Mouse (Mus musculus) urinary bladder, postnatal 10 days (tissue): ENCODE data around the gene Gstm5.
"Not testable (repeated sequence)": the region's sequence is repeated elsewhere in the genome, so short reads cannot be mapped to it uniquely, and the experiment has no call there.

Experiments used
- DNase-seq: peaks from one replicate; pipeline ENCODE4 v3.0.0; 2022; ENCODE audit warnings: low spot score

Gstm5 gene

DNA sequence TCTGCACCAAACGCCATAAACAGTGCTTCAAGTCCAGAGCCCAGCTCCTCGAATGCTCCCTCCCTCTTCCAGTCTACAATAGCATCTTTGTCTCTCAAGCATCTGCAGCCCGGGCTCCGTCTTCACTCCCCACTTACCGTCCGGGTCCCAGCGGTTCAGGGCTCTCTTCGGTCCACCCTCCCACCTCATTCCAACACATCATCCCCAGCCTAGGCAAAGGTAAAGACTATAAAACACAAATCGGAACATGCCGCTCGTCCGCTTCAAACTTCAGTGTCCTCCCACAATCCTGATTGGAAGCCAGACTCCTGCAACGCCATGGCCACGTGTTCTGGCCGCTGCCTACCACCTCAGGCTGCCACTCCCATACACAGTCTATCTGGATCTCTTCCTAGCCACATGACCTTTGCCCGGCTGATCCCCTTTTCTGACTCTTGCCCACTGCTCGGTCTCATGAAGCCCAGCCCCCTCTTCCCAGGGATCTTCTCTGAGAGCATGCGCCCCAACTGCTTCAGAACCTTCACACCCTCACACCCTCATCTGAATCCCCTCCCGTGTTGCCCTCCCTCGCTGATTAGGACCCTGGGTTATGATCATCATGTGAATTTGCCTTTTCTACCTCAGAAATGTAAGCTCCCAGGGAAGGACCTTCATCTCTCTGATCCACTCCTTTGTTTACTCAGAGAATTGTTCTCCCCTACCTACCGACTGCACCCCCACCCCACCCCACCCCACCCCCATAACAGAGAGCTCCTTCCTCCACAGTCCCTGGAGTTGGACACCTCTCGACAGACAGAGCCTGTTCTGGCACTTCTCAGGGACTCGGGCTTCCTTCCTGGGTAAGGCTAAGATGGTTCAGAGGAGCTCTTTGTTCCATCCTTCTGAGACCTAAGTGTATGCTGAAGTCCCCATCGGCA, 22.0 kb upstream of the Gstm5 start:
- no peak for DNase-seq

DNA sequence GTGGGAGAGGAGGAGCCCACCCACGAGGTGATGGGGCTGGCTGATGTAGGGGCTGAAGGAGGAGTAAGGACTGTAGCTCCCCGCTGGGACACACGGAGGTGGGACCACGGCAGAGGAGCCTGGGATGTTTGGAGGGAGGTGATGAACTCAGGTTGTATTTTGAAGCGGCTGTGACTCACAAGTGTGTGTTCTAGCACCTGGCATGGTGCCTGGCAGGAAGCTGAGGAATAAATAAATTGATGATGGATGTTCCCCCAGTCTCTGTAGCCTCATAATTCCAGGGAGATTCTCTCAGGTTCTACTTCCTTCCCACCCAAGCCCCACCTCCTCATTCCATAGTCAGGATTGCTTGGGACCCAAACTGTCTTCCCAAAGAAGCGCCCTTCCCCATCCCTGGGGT, 20.4 kb upstream of the Gstm5 start:
- DNase-seq, result no peak

GRCm38 (mm10) chr3:107877005-107877404, 18.6 kb upstream of the Gstm5 start, which contains the start of gene Eps8l3:
Gene Eps8l3 (plus strand): TSS chr3:107877229.
- DNase-seq, result no peak

DNA sequence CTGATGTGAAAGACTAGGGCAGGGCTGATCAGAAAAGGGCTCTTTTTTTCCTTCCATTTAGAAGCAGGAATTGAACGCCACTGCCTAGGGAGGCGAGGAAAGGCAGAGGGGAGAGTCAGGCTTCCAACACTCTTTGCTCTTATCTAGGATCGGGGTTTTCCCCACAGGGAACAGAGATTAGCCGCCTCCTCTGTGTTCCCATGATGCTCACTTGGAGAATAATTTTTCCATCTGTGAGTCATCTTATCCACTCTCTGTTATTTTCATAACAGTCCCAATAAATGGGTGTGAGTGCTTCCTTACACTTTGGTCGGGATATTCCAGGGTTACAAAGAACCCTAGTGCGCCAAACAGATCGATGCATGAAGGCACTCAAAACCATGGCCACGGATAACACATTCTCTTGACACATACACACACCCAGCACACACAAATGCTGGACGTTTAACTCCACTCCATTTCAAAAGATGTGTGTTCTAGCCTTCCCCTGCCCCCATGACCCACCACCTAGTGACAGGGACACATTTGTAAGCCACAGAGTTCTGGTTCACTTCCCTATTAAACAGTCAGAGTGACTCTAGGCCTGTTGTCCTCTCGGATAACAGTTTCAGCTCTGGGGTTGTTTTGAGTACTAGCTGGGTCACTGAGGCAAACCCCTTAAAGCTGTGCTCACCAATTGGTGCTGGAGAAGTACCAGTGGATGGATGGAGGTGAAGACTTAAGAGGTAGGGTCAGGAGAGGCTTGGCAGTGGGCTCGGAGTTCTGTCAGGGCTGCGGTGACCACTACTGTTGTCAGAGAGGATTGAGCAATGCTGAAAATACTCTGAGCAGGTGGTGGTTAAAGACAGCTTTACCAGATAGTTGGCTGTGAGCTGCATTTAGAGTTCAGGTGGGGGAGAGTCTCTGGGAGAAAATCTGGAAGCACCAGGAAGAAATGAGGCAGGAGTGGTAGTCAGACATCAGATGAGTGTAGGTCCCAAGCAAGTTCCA, 17.6 kb upstream of the Gstm5 start:
- DNase-seq, result no peak

DNA sequence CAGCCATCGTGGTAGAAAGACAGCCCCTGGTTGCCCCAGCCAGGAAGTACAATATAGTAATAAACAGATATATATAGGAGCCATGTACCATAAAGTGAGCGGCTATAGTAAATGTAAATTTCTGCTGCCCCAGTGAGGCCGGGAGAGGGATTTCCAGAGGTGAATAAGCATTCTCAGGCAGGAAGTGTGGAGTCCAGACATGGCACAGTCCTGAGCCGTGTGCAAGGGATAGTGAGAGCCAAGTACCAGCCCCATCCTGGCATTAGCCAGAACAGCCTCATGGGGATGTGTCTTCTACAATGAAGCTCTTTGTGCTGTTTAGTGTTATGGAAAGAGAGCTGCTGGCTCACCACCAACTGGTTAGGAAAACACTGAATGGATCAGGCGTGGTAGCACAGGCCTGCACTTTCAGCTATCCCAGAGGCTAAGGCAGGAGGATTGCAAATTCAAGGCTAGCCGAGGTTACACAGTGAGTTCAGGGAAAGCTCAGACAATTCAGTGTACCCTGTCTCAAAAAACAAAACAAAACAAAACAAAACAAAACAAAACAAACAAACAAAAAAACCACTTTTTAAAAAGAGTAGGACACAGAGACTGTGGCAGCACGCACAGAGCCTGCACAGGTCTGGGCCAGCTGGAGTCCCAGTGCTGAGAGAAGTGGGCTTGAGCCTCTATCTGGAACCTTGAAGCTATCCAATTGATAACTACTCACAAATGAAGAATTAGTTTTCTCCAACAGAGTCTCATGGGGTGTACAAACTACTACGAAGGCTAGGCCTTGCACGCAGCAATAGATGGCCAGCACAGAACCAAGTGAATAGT, 7.7 kb upstream of the Gstm5 start:
- DNase-seq, result no peak

GRCm38 (mm10) chr3:107889236-107889635, 6.4 kb upstream of the Gstm5 start:
- DNase-seq, result not testable (repeated sequence)

DNA sequence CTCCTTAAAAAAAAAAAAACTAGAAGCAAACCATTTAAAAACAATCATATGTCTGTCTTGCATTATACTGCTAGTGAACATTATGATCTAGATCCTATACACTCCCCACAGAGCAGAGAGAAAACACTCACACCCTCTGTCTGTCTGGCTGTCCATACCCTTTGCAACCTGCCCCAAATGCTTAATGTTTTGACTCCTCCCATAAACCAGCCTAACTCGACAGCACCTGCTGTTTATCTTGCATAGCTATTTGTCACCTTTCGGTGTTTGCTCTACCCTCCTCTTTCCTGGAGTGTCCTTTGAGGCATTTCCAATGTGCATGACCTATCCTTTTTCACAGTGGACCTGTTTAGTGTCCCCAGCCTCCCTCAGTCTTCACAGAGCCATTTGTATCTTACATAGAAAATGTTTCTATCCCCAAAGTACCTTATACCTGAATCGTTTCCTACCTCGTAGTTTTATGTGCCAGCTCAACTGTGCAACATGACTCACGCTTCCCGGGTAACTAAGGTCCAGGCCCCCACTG, 364 bp upstream of the Gstm5 start:
- DNase-seq, result no peak

DNA sequence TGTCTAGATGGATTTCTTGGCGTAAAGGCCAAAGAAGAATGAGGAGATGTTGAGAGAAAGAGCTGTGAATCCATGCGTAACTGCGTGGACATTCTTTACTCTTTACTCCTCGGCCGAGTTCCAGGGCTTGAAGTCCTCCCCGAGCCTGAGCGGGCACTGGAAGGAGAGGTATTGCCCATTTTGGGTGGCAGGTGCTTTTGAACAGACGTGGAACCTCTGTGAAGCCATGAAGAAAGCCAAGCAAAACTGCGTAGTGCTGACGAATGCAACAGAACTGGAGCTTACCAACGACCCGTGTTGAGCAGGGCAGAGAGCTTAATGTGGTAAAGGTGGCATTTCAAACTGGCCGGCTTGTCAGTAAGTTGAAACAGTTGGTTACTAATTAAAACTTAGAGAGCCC, 3.1 kb downstream of the Gstm5 start:
- no peak for DNase-seq

DNA sequence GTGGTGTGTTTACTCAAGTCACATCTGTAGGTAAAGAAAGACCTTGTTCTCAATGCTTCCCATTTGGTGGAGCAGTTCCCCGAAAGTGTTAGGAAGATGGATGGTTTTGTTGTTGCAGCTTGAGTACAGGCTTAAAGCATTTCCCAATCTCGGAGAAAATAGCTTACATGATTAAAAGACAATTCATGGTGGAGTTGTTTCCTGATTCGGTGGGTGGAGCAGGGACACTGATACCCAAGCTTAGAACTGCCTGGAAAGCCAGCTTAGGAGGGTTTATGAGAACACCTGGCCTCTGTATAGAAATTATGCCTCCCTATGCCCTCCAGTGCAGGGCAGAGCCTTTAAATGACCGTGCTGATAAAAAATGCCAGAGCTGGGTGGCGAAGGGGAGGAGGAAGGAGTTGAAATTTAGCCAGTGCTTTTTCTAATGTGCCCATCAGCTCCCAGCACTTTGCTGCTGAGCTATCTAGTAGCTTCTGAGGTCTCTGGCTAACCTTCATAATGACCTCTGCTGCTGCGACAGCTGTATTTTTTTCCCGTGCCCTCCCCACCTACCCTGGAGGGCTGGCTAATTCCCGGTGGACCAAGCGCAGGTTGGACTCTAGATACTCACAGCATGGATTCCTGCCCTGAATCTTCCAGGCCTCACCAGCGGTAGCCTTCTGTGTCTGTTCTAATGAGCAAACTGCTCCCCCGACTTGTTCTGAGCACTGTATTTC, 5.5 kb downstream of the Gstm5 start:
- DNase-seq, result no peak

- no peak for DNase-seq
These were observed 10.3 kb downstream of the Gstm5 start for GRCm38 (mm10) chr3:107905942-107906341.

DNA sequence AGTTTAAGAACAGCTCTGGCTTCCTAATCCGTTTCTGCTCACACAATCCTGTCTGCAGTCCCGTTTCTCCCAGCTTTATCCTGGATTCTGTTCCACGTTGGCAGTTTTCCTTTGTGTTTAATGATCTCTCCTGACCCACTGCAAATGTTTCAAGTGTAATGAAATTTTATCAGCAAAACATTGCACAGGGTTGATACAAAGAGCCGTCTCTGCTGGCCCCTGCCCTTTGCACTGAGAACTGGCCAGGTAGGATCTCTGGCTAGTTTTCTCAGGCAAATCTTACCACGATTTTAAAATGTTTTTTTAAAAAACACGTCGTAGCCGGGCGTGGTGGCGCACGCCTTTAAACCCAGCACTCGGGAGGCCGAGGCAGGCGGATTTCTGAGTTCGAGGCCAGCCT, 21.1 kb downstream of the Gstm5 start:
- DNase-seq, result no peak

- DNase-seq, result no peak
These were observed 21.5 kb downstream of the Gstm5 start for GRCm38 (mm10) chr3:107917097-107917496.

DNA sequence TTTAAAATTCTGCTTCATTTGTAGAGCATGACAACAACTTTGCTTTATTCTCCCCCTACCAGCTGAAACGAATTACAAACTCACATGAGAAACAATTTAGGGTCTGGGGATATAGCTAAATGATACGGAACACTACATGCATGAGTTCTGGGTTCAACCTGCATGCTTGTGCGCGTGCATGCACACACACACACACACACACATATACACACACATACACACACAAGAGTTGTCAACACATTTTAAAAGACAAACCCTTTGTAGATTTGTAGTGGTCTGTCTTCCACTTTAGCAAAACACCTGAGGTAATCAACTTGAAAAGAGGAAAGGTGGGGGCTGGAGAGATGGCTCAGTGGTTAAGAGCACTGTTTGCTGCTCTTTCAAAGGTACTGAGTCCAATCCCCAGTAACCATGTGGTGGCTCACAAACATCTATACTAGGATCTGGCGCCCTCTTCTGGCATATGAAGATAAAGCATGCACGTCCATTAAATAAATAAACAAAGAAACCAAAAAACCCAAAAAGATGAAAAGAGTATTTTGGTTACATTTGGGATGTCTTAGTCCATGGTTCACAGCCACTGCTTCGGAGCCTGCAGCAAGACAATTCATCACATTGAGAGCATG, 22.3 kb downstream of the Gstm5 start:
- no peak for DNase-seq

DNA sequence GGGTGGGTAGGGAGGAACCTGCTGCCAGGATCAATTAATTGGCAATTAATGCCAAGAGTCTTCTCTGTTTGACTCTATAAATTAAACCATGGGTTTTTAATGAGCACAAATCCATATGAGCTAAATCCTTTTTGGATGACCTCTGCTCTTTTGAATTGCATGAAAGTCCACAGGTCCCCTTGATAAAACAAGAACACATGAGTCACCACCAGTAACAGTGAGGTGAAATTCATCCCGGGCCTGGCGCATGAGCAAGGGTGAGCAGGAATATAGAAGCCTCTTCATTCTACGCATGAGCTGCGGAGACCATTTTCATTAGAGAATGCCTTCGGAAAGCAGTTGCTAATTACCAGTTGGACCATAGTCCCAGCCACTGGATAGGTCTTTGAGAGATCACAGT, 24.7 kb downstream of the Gstm5 start:
- DNase-seq, result no peak

- no peak for DNase-seq
These were observed 29.7 kb downstream of the Gstm5 start for GRCm38 (mm10) chr3:107925335-107925734.

GRCm38 (mm10) chr3:107927841-107928240, 32.2 kb downstream of the Gstm5 start:
- no peak for DNase-seq

DNA sequence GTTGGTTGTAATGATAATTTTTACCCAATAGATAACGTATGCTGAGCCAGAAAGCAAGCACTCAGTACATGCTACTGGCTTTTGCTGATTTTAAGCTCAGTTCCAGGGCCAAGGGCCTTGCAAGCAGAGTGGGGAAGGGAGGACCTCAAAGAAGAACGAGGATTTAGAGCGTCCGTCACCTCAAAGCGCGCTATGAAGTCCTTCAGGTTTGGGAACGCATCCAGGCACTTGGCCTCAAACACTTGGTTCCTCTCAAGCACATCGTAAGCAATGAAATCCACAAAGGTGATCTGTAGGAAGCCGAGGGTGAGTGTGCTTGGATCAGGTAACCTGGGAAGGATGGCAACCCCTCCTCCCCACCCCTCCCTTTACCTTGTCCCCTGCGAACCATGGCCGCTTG, 33.1 kb downstream of the Gstm5 start:
- DNase-seq, result no peak

DNA sequence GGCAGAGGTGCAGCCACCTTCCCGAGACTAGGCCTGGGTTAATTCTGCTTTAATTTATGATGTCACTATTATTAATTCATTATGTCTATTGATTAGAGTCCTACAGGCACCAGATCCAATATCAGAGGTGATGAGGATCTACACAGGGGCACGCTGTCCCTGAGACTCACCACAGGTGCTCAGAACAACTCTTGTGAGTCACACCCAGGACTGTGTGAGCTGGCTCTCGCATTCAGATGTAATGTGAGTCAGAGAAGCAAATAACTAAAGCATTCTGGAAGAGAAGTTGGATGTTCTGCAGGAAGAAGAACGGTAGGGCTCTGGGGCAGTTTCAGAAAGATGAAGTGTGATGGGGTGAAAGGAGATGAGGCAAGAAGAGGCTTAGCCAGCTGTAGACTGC, 33.6 kb downstream of the Gstm5 start:
- DNase-seq, result no peak

- DNase-seq, result no peak
These were observed 34.1 kb downstream of the Gstm5 start for GRCm38 (mm10) chr3:107929731-107930130.

GRCm38 (mm10) chr3:107931134-107931533, 35.5 kb downstream of the Gstm5 start:
- DNase-seq, result no peak
